Mouse (Mus musculus): Measurements from ENCODE around the gene Il31.

- TF ChIP-seq GATA1 (IDR thresholded peaks at IDR 0.05; ENCODE audit: low read length) (no peak), TAL1 (IDR thresholded peaks at IDR 0.05; ENCODE audit: low read length) (no peak)
These were observed 1.5 kb downstream of the Il31 start for GRCm38 (mm10) chr5:123487659-123488395.

Data from erythroblast, embryonic 14.5 days (primary cell).